Mouse (Mus musculus): ENCODE measurements around the gene Stard8. TPM values are rescaled to one million over a fixed set of nuclear protein-coding genes. Genes with fewer than 3 reads are reported as not detected.
"Not testable (repeated sequence)": the region's sequence is repeated elsewhere in the genome, so short reads cannot be mapped to it uniquely, and the experiment has no call there.

Gene Stard8
- polyA plus RNA-seq, 1 experiment: 7.8 TPM

GRCm38 (mm10) chrX:99067671-99068151, 64.7 kb downstream of the Stard8 start:
- DNase-seq (ENCODE audit: low read depth): no peak
- TF ChIP-seq CTCF (IDR thresholded peaks at IDR 0.05; ENCODE audit: borderline replicate concordance, extremely low read depth, insufficient read depth, insufficient read length): no peak
- TF ChIP-seq POLR2A (IDR thresholded peaks at IDR 0.05; ENCODE audit: borderline replicate concordance, extremely low read depth, insufficient read depth, insufficient read length, poor library complexity, severe bottlenecking): no peak

GRCm38 (mm10) chrX:99071188-99071587, 68.1 kb downstream of the Stard8 start:
- no peak for DNase-seq (ENCODE audit: low read depth)
- TF ChIP-seq POLR2A (IDR thresholded peaks at IDR 0.05; ENCODE audit: borderline replicate concordance, extremely low read depth, insufficient read depth, insufficient read length, poor library complexity, severe bottlenecking): no peak
- no peak for TF ChIP-seq CTCF (IDR thresholded peaks at IDR 0.05; ENCODE audit: borderline replicate concordance, extremely low read depth, insufficient read depth, insufficient read length)

DNA sequence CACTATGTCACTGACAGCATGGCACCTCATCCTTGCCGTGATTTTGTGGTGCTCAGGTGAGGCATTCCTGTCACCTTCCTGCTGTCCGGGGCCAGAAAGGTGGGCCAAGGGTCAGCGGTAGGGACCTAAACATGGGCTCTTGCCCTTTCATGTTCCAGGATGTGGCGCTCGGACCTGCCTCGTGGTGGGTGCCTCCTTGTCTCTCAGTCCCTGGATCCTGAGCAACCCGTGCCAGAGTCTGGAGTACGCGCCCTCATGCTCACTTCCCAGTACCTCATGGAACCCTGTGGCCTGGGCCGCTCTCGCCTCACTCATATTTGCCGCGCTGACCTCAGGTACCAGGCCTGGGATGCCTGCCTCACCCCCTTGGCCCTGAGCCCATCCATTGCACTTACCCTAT, 69.5 kb downstream of the Stard8 start:
- no peak for TF ChIP-seq POLR2A (IDR thresholded peaks at IDR 0.05; ENCODE audit: borderline replicate concordance, extremely low read depth, insufficient read depth, insufficient read length, poor library complexity, severe bottlenecking)
- TF ChIP-seq CTCF (IDR thresholded peaks at IDR 0.05; ENCODE audit: borderline replicate concordance, extremely low read depth, insufficient read depth, insufficient read length): no peak
- no peak for DNase-seq (ENCODE audit: low read depth)

DNA sequence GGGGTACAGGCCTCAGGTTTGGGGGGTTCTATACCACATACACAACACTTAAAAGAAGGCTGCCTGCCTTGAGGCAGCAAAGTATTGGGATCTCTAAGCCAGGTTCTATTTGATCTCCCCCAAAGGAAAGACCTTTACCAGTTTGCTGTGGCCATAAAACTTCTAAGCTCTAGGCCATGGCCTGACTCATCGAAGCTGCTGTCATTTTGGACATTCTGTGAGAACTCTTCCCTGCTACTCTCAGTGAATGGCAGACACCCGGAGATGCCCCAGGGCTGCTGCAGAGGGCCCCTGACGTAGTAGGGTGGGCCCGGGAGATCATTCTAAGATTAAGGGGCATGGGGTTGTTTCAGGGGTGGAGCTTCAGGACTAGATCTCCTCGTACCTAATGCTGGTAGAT, 72.1 kb downstream of the Stard8 start:
- no peak for DNase-seq (ENCODE audit: low read depth)
- no peak for TF ChIP-seq POLR2A (IDR thresholded peaks at IDR 0.05; ENCODE audit: borderline replicate concordance, extremely low read depth, insufficient read depth, insufficient read length, poor library complexity, severe bottlenecking)
- TF ChIP-seq CTCF (IDR thresholded peaks at IDR 0.05; ENCODE audit: borderline replicate concordance, extremely low read depth, insufficient read depth, insufficient read length): no peak

DNA sequence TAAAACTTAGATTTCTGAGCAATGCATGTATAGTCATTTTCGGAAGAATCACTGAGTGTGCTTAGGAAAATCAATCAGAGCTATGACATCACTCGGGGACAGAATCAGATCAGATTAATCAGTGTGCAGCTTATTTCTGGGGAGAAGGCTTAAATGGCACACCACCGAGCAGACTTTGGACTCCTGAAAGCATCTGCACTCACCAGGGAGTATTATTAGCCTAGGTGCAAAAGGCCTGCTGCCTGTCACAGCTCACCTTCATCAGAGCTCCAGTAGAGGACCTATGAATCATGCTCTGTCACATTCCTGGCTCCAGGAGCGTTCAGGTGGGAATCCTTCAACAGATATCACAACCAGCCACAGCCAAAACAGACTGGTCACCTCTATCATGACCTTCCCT, 73.4 kb downstream of the Stard8 start:
- TF ChIP-seq CTCF (IDR thresholded peaks at IDR 0.05; ENCODE audit: borderline replicate concordance, extremely low read depth, insufficient read depth, insufficient read length): no peak
- TF ChIP-seq POLR2A (IDR thresholded peaks at IDR 0.05; ENCODE audit: borderline replicate concordance, extremely low read depth, insufficient read depth, insufficient read length, poor library complexity, severe bottlenecking): no peak
- no peak for DNase-seq (ENCODE audit: low read depth)

GRCm38 (mm10) chrX:99078374-99078892, 75.4 kb downstream of the Stard8 start:
- DNase-seq (ENCODE audit: low read depth): not testable (repeated sequence)

DNA sequence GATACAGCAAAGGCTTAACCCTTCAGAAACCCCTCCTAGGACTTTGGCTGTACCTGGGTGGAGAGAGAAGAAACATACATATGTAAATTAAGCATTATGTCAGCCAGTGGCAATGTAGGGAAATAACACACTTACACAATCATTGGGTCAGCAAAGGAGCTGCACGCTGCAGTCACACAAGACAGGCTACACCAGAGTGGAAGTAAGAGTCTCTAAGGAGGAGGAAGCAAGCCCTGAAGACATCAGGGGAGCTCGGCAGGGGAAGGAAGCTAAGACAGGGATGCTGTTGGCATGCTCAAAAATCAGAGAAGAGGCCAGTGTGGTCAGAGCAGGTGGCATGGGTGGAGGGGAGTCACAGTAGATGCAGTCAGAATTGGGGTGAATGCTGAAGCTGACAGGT, 89.7 kb downstream of the Stard8 start:
- no peak for TF ChIP-seq CTCF (IDR thresholded peaks at IDR 0.05; ENCODE audit: borderline replicate concordance, extremely low read depth, insufficient read depth, insufficient read length)
- no peak for TF ChIP-seq POLR2A (IDR thresholded peaks at IDR 0.05; ENCODE audit: borderline replicate concordance, extremely low read depth, insufficient read depth, insufficient read length, poor library complexity, severe bottlenecking)
- DNase-seq (ENCODE audit: low read depth): no peak

- not testable (repeated sequence) for DNase-seq (ENCODE audit: low read depth)
Observed at GRCm38 (mm10) chrX:99111088-99111724, 108.2 kb downstream of the Stard8 start.

DNA sequence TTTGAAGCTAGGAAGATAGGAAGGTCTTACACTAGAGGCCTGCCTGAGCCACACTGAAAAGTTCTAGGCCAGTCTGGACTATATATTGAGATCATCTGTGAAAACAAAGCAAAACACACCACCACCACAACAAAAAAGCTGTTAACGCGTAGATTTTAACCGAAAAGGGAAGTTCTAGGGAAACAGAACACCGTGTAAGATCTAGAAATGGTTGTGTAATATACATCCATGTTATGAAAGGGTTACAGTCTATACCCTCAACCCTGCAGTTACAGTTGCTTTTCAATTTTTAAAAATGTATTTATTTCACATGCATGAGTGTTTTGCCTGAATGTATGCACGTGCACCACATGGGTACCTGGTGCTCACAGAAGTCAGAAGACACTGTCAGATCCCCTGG, 116.5 kb downstream of the Stard8 start:
- TF ChIP-seq POLR2A (IDR thresholded peaks at IDR 0.05; ENCODE audit: borderline replicate concordance, extremely low read depth, insufficient read depth, insufficient read length, poor library complexity, severe bottlenecking) (no peak), CTCF (IDR thresholded peaks at IDR 0.05; ENCODE audit: borderline replicate concordance, extremely low read depth, insufficient read depth, insufficient read length) (no peak)
- no peak for DNase-seq (ENCODE audit: low read depth)

Other genes with a start within 250 kb of the Stard8 start
- 23.7 and 26.6 TPM in 2 replicates for gene Ophn1, start 112.2 kb upstream of the Stard8 start, polyA plus RNA-seq (2012; rRNA removed)
- gene Yipf6, start 66.9 kb upstream of the Stard8 start, polyA plus RNA-seq (2012; rRNA removed): 15.8 and 17.8 TPM in 2 replicates
- gene Efnb1, start 132.9 kb downstream of the Stard8 start, polyA plus RNA-seq (2012; rRNA removed): 53.3 and 75.7 TPM in 2 replicates